Mouse (Mus musculus) ES-Bruce4 (cell line): ENCODE data around the gene Ccl6. TPM values are rescaled to one million over a fixed set of nuclear protein-coding genes. Genes with fewer than 3 reads are reported as not detected.

Source experiments
- H3K27ac ChIP-seq: 2 replicates; pipeline ENCODE4 v1.5.1; 2012; ENCODE audit warnings: low read length, inconsistent platforms; ENCODE audit not compliant: insufficient read depth
- H3K27me3 ChIP-seq: 2 replicates; pipeline ENCODE4 v1.6.1; 2012; ENCODE audit warnings: mild to moderate bottlenecking, low read length, inconsistent platforms; ENCODE audit not compliant: control insufficient read depth, poor library complexity, insufficient read depth, severe bottlenecking
- H3K36me3 ChIP-seq: 2 replicates; pipeline ENCODE4 v1.6.1; 2012; ENCODE audit warnings: inconsistent platforms, mild to moderate bottlenecking, low read length, moderate library complexity; ENCODE audit not compliant: control insufficient read depth, poor library complexity, insufficient read depth, severe bottlenecking
- H3K4me1 ChIP-seq: one replicate; pipeline ENCODE4 v1.8.1; 2011; ENCODE audit warnings: low read length; ENCODE audit not compliant: control insufficient read depth, insufficient read depth
- H3K4me3 ChIP-seq: 2 replicates; pipeline ENCODE4 v1.5.1; 2011; ENCODE audit warnings: low read depth, mild to moderate bottlenecking, low read length
- H3K9ac ChIP-seq: 2 replicates; pipeline ENCODE4 v1.6.1; 2012; ENCODE audit warnings: low read depth, mild to moderate bottlenecking, inconsistent platforms; ENCODE audit not compliant: poor library complexity, severe bottlenecking
- H3K9me3 ChIP-seq: replicated peaks from 2 replicates; pipeline ENCODE4 v1.6.1; 2012; ENCODE audit warnings: mild to moderate bottlenecking, low read length, inconsistent platforms; ENCODE audit not compliant: control insufficient read depth, poor library complexity, insufficient read depth, severe bottlenecking
- CTCF ChIP-seq: IDR thresholded peaks from one replicate; pipeline ENCODE4 v1.8.1; 2011; ENCODE audit warnings: low read depth, low read length
- EP300 ChIP-seq: IDR thresholded peaks from 2 replicates; pipeline ENCODE4 v1.6.1; 2011; ENCODE audit warnings: low read depth, low read length; ENCODE audit not compliant: insufficient read depth
- POLR2A ChIP-seq: IDR thresholded peaks from one replicate; pipeline ENCODE4 v1.8.1; 2011; ENCODE audit warnings: low read length; ENCODE audit not compliant: insufficient read depth
- polyA plus RNA-seq: library from polyadenylated mRNA; stranded (reverse); fragments of >200 nt; gene quantifications from 2 replicates; pipeline ENCODE4 v1.2.4, GENCODE M21; 2011; ENCODE audit warnings: low read depth; ENCODE audit not compliant: missing spikeins, insufficient read depth, insufficient read length

Ccl6 gene
- polyA plus RNA-seq, 1 experiment = not detected

- Histone ChIP-seq H3K27me3 (no peaks in the 10 kb centered on the region), H3K27ac (no peak overlapping the region), H3K4me3 (no peak overlapping the region), H3K36me3 (no peaks in the 10 kb centered on the region), H3K9ac (no peak overlapping the region), H3K9me3 (no peaks in the 10 kb centered on the region), H3K4me1 (no peaks in the 10 kb centered on the region)
- TF ChIP-seq EP300 = no peak
- TF ChIP-seq CTCF = no peak
- TF ChIP-seq POLR2A = no peak
These were observed 11.8 kb upstream of the Ccl6 start for GRCm38 (mm10) chr11:83604698-83605097.

DNA sequence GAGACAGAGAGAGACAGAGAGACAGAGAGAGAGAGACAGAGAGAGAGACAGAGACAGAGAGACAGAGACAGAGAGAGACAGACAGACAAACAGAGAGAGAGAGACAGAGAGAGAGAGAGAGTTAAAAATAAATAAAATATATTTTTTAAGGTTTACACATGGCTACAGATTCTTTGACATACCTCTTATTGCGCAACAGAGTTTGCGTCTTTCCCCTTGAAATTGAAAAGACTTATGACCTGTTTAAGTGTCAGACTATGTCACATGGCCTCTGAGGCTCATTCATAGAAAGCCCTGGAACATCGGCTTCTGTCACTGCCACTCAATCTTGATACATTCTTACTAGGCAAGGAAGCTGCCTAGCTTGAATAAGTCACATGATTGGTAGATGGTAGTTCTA, 10.5 kb upstream of the Ccl6 start:
- Histone ChIP-seq H3K4me1 (no peaks in the 10 kb centered on the region), H3K9ac (no peak overlapping the region), H3K9me3 (no peaks in the 10 kb centered on the region), H3K27ac (no peak overlapping the region), H3K4me3 (no peak overlapping the region), H3K36me3 (no peaks in the 10 kb centered on the region), H3K27me3 (no peaks in the 10 kb centered on the region)
- TF ChIP-seq EP300 (no peak), CTCF (no peak), POLR2A (no peak)

- Histone ChIP-seq H3K9ac (no peak overlapping the region), H3K9me3 (no peaks in the 10 kb centered on the region), H3K27me3 (no peaks in the 10 kb centered on the region), H3K27ac (no peak overlapping the region), H3K36me3 (no peaks in the 10 kb centered on the region), H3K4me1 (no peaks in the 10 kb centered on the region), H3K4me3 (no peak overlapping the region)
- TF ChIP-seq CTCF (no peak), EP300 (no peak), POLR2A (no peak)
These were observed 7.7 kb upstream of the Ccl6 start for GRCm38 (mm10) chr11:83600576-83600975.

- H3K4me3 ChIP-seq = no peak overlapping the region
- H3K9ac ChIP-seq = no peak overlapping the region
- TF ChIP-seq EP300 (no peak), POLR2A (no peak), CTCF (no peak)
- H3K27ac ChIP-seq = no peak overlapping the region
- H3K27me3 ChIP-seq = no peaks in the 10 kb centered on the region
- H3K4me1 ChIP-seq = no peaks in the 10 kb centered on the region
- H3K36me3 ChIP-seq = no peaks in the 10 kb centered on the region
- no peaks in the 10 kb centered on the region for H3K9me3 ChIP-seq
These were observed 6.1 kb upstream of the Ccl6 start for GRCm38 (mm10) chr11:83598991-83599390.

DNA sequence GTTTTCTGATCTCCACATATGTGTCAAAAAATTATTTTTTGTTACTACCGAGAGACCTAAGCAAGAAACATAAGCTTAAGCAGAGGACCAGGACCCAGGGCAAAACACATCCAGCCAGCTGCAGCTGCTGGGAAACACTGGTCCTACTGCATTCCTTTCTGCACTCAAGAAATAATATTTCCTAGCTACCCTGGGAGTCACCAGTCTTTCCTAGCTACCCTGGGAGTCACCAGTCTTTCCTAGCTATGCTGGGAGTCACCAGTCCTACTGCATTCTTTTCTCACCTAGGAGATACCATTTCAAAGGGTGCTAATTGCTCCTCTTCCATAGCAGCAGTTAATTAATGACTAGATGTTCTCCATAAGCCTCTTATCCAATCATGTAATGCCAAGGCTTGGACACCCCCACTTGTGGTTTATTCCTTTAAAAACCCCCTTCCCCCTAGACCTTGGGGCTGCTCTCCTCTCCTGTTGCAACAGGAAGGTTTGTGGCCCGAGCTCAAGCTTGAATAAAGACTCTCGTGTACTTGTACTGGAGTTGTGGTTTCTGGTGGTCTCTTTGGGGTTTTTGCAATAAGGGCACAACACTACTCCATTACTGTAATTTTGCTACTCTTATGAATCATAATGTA, 5.4 kb upstream of the Ccl6 start:
- no peak overlapping the region for H3K9ac ChIP-seq
- H3K36me3 ChIP-seq = no peaks in the 10 kb centered on the region
- no peak for TF ChIP-seq CTCF
- no peak for TF ChIP-seq POLR2A
- no peak for TF ChIP-seq EP300
- H3K4me1 ChIP-seq = no peaks in the 10 kb centered on the region
- no peak overlapping the region for H3K27ac ChIP-seq
- H3K27me3 ChIP-seq = no peaks in the 10 kb centered on the region
- H3K4me3 ChIP-seq = no peak overlapping the region
- no peaks in the 10 kb centered on the region for H3K9me3 ChIP-seq

DNA sequence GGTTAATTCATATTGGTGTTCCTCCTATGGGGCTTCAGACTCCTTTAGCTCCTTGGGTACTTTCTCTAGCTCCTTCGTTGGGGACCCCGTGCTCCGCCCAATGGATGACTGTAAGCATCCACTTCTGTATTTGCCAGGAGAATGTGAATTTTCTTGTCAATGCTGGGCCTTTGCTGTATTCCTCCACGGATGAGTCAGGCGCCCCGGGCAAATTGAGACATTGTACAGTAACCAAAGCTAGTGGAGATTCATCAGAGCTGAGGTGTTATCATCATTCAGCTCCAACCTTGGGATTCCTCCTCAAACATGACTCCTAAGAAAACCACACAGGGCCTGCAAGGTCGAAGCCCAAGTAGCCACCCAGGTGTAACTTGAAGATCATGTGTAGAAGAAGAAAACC, 4.9 kb upstream of the Ccl6 start:
- Histone ChIP-seq H3K9me3 (no peaks in the 10 kb centered on the region), H3K27me3 (no peaks in the 10 kb centered on the region), H3K36me3 (no peaks in the 10 kb centered on the region), H3K27ac (no peak overlapping the region), H3K4me1 (no peaks in the 10 kb centered on the region), H3K9ac (no peak overlapping the region), H3K4me3 (no peak overlapping the region)
- TF ChIP-seq EP300 = no peak
- no peak for TF ChIP-seq POLR2A
- TF ChIP-seq CTCF = no peak
